Mouse (Mus musculus) lung, embryonic 16.5 days (tissue): ENCODE measurements around the gene Ctnna3. TPM values are rescaled to one million over a fixed set of nuclear protein-coding genes. Genes with fewer than 3 reads are reported as not detected.
"Not testable (repeated sequence)": the region's sequence is repeated elsewhere in the genome, so short reads cannot be mapped to it uniquely, and the experiment has no call there.

ENCODE experiments used
- ATAC-seq: fragments of 200-750 bp; cut with Nextera tagmentation; 2 replicates; pipeline ENCODE4 v1.8.0; 2017; ENCODE audit warnings: low read depth, mild to moderate bottlenecking, moderate library complexity
- H3K27ac ChIP-seq: fragments of 300-500 bp; sonication (generic); 2 replicates; pipeline ENCODE4 v1.5.1; 2014; ENCODE audit warnings: mild to moderate bottlenecking, control low read depth, low read length
- H3K27me3 ChIP-seq: fragments of 300-500 bp; sonication (generic); 2 replicates; pipeline ENCODE4 v1.6.1; 2014; ENCODE audit warnings: low read depth, low read length, mixed read lengths; ENCODE audit not compliant: control insufficient read depth, insufficient read depth
- H3K36me3 ChIP-seq: fragments of 300-500 bp; sonication (generic); 2 replicates; pipeline ENCODE4 v1.6.1; 2014; ENCODE audit warnings: low read length; ENCODE audit not compliant: control insufficient read depth, insufficient read depth
- H3K4me1 ChIP-seq: fragments of 300-500 bp; sonication (generic); replicated peaks from 2 replicates; pipeline ENCODE4 v1.6.1; 2014; ENCODE audit warnings: low read length, mixed read lengths; ENCODE audit not compliant: control insufficient read depth, insufficient read depth
- H3K4me2 ChIP-seq: fragments of 300-500 bp; sonication (generic); 2 replicates; pipeline ENCODE4 v1.6.1; 2014; ENCODE audit warnings: low read depth, low read length, control low read depth
- H3K4me3 ChIP-seq: fragments of 300-500 bp; sonication (generic); 2 replicates; pipeline ENCODE4 v1.5.1; 2014; ENCODE audit warnings: mild to moderate bottlenecking, low read length, control low read depth
- H3K9ac ChIP-seq: fragments of 300-500 bp; sonication (generic); 2 replicates; pipeline ENCODE4 v1.6.1; 2014; ENCODE audit warnings: low read length, control low read depth
- H3K9me3 ChIP-seq: fragments of 300-500 bp; sonication (generic); 2 replicates; pipeline ENCODE4 v1.6.1; 2016; ENCODE audit warnings: low read length; ENCODE audit not compliant: control insufficient read depth
- WGBS: fragments of 180-500 bp; shearing (Covaris S2); extraction: QIAGEN DNeasy Blood & Tissue Kit; methylation state at CpG from one replicate; pipeline ENCODE4 v1.1.7; 2014; 5-methylcytosine and 5-hydroxymethylcytosine counted together
- polyA plus RNA-seq: library from polyadenylated mRNA; unstranded; fragments of >200 nt; fragmentation: Nextera tagmentation; extraction: Ambion mirVana; gene quantifications from 2 replicates; pipeline ENCODE4 v1.2.1, GENCODE M21; 2015

Ctnna3 gene
- polyA plus RNA-seq, 1 experiment from 2014 or later: 0.99 TPM

- Histone ChIP-seq H3K27ac (no peak overlapping the region), H3K9me3 (no peaks in the 10 kb centered on the region), H3K4me2 (no peak overlapping the region), H3K9ac (no peak overlapping the region), H3K36me3 (no peaks in the 10 kb centered on the region), H3K4me1 (no peaks in the 10 kb centered on the region), H3K4me3 (no peak overlapping the region), H3K27me3 (no peaks in the 10 kb centered on the region)
- no peak for ATAC-seq
- WGBS: 76% methylated on average over 5 of the region's 5 CpGs
Measured at GRCm38 (mm10) chr10:63402731-63403504, 27.0 kb upstream of the Ctnna3 start.

GRCm38 (mm10) chr10:63403636-63404035, 26.3 kb upstream of the Ctnna3 start:
- no peaks in the 10 kb centered on the region for H3K9me3 ChIP-seq
- 66% methylated on average over 2 of the region's 2 CpGs for WGBS
- no peak overlapping the region for H3K27ac ChIP-seq
- H3K4me1 ChIP-seq: no peaks in the 10 kb centered on the region
- H3K4me3 ChIP-seq: no peak overlapping the region
- no peak overlapping the region for H3K4me2 ChIP-seq
- ATAC-seq: no peak
- H3K9ac ChIP-seq: no peak overlapping the region
- no peaks in the 10 kb centered on the region for H3K36me3 ChIP-seq
- H3K27me3 ChIP-seq: no peaks in the 10 kb centered on the region

- no peaks in the 10 kb centered on the region for H3K36me3 ChIP-seq
- H3K4me3 ChIP-seq: no peak overlapping the region
- ATAC-seq: no peak
- 51% methylated on average over 16 of the region's 16 CpGs for WGBS
- H3K27ac ChIP-seq: no peak overlapping the region
- H3K4me1 ChIP-seq: no peaks in the 10 kb centered on the region; the same call in 1 of the 2 replicates
- H3K9me3 ChIP-seq: no peaks in the 10 kb centered on the region
- H3K27me3 ChIP-seq: no peaks in the 10 kb centered on the region
- H3K9ac ChIP-seq: no peak overlapping the region
- no peak overlapping the region for H3K4me2 ChIP-seq
Measured at GRCm38 (mm10) chr10:63410162-63410956, 19.5 kb upstream of the Ctnna3 start.

GRCm38 (mm10) chr10:63411674-63412073, 18.2 kb upstream of the Ctnna3 start:
- not testable (repeated sequence) for H3K9me3 ChIP-seq, H3K4me3 ChIP-seq, H3K9ac ChIP-seq, H3K27me3 ChIP-seq, H3K4me2 ChIP-seq, H3K4me1 ChIP-seq, H3K36me3 ChIP-seq, H3K27ac ChIP-seq, ATAC-seq
- 86% methylated on average over 6 of the region's 7 CpGs for WGBS

GRCm38 (mm10) chr10:63412756-63413155, 17.1 kb upstream of the Ctnna3 start:
- no peak overlapping the region for H3K27ac ChIP-seq
- H3K4me3 ChIP-seq: no peak overlapping the region
- no peak for ATAC-seq
- 87% methylated on average over 17 of the region's 17 CpGs for WGBS
- H3K9ac ChIP-seq: no peak overlapping the region
- H3K36me3 ChIP-seq: no peaks in the 10 kb centered on the region
- no peaks in the 10 kb centered on the region for H3K27me3 ChIP-seq
- no peak overlapping the region for H3K4me2 ChIP-seq
- no peaks in the 10 kb centered on the region for H3K9me3 ChIP-seq
- peaks cover 6% of the 10 kb centered on the region; the same call in 1 of the 2 replicates for H3K4me1 ChIP-seq

GRCm38 (mm10) chr10:63415287-63415686, 14.6 kb upstream of the Ctnna3 start:
- Histone ChIP-seq H3K9ac (no peak overlapping the region), H3K36me3 (no peaks in the 10 kb centered on the region), H3K9me3 (no peaks in the 10 kb centered on the region), H3K4me1 (peaks cover 6% of the 10 kb centered on the region; the same call in 1 of the 2 replicates), H3K27me3 (no peaks in the 10 kb centered on the region), H3K27ac (no peak overlapping the region), H3K4me2 (no peak overlapping the region), H3K4me3 (no peak overlapping the region)
- WGBS: 31% methylated on average over 7 of the region's 7 CpGs
- ATAC-seq: 0 out of 2 replicates have a peak, but pooled peaks have one; percentile 7

- Histone ChIP-seq H3K4me3 (peak overlapping the region; percentile 9; the same call in 1 of the 2 replicates), H3K9me3 (no peaks in the 10 kb centered on the region), H3K4me2 (peak overlapping the region; percentile 48), H3K27me3 (no peaks in the 10 kb centered on the region), H3K9ac (no peak overlapping the region), H3K36me3 (no peaks in the 10 kb centered on the region), H3K27ac (peak overlapping the region; percentile 3; the same call in 1 of the 2 replicates), H3K4me1 (peaks cover 6% of the 10 kb centered on the region; the same call in 1 of the 2 replicates)
- WGBS: 31% methylated on average over 7 of the region's 7 CpGs
- ATAC-seq: peak; percentile 56; the same call in 1 of the 2 replicates
Measured at GRCm38 (mm10) chr10:63415850-63416249, 14.0 kb upstream of the Ctnna3 start.

- 35% methylated on average over 5 of the region's 5 CpGs for WGBS
- H3K9ac ChIP-seq: no peak overlapping the region
- H3K27me3 ChIP-seq: no peaks in the 10 kb centered on the region
- H3K4me1 ChIP-seq: peaks cover 6% of the 10 kb centered on the region; the same call in 1 of the 2 replicates
- H3K36me3 ChIP-seq: no peaks in the 10 kb centered on the region
- no peak overlapping the region for H3K4me2 ChIP-seq
- H3K4me3 ChIP-seq: no peak overlapping the region
- H3K9me3 ChIP-seq: no peaks in the 10 kb centered on the region
- ATAC-seq: no peak
- no peak overlapping the region for H3K27ac ChIP-seq
Measured at GRCm38 (mm10) chr10:63417061-63417460, 12.8 kb upstream of the Ctnna3 start.
